Mouse (Mus musculus) ovary, adult 10 weeks (tissue): ENCODE data around the gene Srr. TPM values are rescaled to one million over a fixed set of nuclear protein-coding genes. Genes with fewer than 3 reads are reported as not detected.

Experiments used
- polyA plus RNA-seq: library from polyadenylated mRNA; stranded (reverse); fragments of 350-450 nt; fragmentation: Illumina TruSeq; extraction: RNeasy Lipid Tissue Mini Kit (QIAGEN cat#74804); gene quantifications from one replicate; pipeline ENCODE4 v1.2.3, GENCODE M21; 2014

Srr gene
- polyA plus RNA-seq: 50.9 TPM

DNA sequence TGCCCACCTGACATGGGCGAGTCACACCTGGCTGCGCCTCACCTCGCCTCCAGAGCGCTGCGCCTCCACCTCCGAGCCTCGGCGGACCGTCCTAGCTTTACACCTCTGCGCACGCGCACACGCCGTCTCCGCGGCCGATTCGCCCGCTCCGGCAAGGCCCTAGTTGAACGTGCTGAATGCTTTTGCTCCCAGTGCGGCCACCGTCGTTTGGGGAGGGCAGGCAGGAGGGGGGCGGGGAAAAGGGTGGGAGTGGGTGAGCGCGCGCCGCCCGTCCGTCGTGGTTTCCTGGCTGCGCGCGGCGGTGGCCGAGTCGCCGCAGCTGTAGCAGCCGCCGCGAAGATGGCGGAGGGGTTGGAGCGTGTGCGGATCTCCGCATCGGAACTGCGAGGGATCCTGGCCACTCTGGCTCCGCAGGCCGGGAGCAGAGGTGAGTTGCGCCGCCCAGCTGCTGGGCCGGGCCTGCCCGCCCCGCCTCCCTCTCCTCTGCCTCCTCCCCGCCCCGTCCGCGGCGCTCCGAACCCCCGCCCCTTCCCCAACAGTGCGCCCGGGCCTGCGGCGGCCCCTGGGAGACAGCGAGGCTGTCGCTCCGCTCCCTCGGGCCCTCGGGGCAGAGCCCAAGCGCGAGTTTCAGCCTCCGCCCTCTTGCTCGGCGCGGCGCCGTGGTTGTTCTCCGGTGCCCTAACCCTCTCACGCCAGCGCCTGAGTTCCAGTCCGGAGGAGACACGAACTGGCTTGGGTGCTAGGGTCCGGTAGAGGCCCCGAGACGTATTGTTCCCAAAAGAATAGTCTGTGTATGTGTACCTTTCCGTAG, at the start of gene Srr, which contains the start of gene Smg6:
Srr (minus strand) TSS at position 372 of the 811 bp plus-strand sequence.
Smg6 (plus strand) TSS at position 247 of the 811 bp plus-strand sequence.

DNA sequence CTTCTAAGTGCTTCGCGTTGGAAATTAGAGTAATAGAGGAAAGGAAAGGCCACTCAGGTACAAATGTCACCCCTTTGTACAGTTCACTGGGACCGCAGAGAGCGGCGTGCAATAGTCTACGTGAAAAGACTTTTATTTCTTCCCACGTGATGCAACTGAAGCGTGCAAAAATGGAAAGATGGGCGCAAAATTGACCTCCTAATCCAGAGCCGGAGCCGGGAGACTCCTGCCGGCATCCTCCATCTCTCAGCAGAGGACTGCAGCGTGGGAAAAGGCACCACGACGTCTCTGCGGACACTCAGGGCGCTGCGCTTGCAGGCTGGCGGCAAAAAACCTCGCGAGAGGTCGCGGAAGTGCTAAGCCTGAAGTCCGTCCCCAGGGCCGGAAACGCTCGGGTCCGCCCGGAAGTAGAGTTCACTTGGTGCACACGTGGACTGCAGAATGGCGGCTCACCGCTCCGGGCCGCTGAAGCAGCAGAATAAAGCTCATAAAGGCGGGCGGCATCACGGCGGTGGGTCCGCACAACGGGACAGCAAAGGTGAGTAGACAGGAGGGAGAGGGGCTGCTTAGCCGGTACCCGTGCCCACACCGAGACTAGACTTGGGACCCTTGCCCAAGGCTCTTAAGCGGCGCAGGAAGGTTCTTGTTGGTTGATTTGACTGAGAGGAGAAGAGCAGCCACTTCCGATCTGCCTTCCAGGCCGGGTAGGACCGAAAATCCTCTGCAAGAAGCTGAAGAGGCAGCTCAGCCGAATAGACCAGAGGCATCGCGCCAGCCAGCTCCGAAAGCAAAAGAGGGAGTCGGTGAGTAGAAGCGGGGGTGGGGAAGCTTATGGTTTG, 27.9 kb downstream of the Srr start, which contains the start of gene Tsr1:
Tsr1 (plus strand) TSS at position 394 of the 839 bp plus-strand sequence.

DNA sequence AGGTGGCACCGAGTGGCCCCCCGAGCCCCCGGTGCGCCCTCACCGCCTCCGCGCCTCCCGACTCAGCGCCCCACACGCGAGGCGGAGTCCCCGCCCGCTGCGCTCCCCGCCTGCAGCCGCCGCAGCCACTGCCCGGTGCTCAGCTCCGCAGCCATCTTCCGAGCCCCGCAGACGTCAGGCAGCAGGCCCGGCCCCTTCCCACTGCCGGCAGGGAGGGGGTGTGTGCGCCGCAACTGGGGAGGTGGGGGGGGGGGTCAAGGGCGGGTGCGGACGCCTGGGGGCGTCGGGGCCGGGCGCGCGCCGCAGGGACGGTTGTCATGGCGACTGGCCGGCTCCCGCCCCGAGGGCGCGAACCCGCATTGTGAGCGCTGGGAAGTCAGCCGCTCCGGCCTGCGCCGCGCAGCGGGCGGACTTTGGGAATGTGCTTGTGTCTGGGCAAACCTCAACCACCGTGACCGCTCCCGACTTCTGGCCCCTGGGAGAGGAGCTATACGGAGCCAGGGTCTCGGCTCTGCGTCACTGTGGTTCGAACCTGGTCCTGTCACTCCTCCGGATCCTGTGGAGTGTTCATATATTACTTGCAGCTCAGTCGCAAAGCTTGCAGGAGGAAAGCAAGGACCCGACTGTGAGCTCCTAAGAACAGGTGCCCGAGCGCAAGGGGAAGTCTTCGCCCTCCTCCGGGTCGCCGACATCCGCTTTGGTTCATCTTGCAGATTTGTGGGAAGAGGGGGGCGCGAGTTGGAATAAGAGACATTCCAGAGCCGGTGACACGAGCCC, 28.7 kb downstream of the Srr start, which contains the start of gene Sgsm2:
Sgsm2 (minus strand) TSS at position 160 of the 777 bp plus-strand sequence.

Other genes with a start within 250 kb of the Srr start
- 836 TPM for gene Pafah1b1, start 201.3 kb downstream of the Srr start, polyA plus RNA-seq
- gene Mettl16, start 155.1 kb downstream of the Srr start, polyA plus RNA-seq: 46.3 TPM
- 3.0 TPM for gene Mnt, start 95.0 kb downstream of the Srr start, polyA plus RNA-seq
- gene Sgsm2, start 28.9 kb downstream of the Srr start, polyA plus RNA-seq: 0.83 TPM
- 61.1 TPM for gene Tsr1, start 27.9 kb downstream of the Srr start, polyA plus RNA-seq
- 21.2 TPM for gene Smg6, start 125 bp downstream of the Srr start, polyA plus RNA-seq
- gene Hic1, start 243.6 kb upstream of the Srr start, polyA plus RNA-seq: 0.88 TPM